Mouse (Mus musculus) forebrain, postnatal 0 days (tissue): ENCODE data around the gene C1qtnf1. TPM values are rescaled to one million over a fixed set of nuclear protein-coding genes. Genes with fewer than 3 reads are reported as not detected.

Experiments used
- ATAC-seq: fragments of 200-750 bp; cut with Nextera tagmentation; 2 replicates; pipeline ENCODE4 v1.8.0; 2017; ENCODE audit warnings: mild to moderate bottlenecking, moderate library complexity
- DNase-seq: peaks from one replicate; pipeline ENCODE4 v3.0.0-alpha.2; 2015
- H3K27ac ChIP-seq: fragments of 300-500 bp; sonication (generic); 2 replicates; pipeline ENCODE4 v1.5.1; 2014; ENCODE audit warnings: low read depth, mild to moderate bottlenecking, antibody characterized with exemption, low read length, moderate library complexity, mixed read lengths
- H3K27me3 ChIP-seq: fragments of 300-500 bp; sonication (generic); 2 replicates; pipeline ENCODE4 v1.6.1; 2014; ENCODE audit warnings: mild to moderate bottlenecking, low read length, mixed read lengths; ENCODE audit not compliant: insufficient read depth
- H3K36me3 ChIP-seq: fragments of 300-500 bp; sonication (generic); 2 replicates; pipeline ENCODE4 v1.6.1; 2014; ENCODE audit warnings: mild to moderate bottlenecking, moderate library complexity; ENCODE audit not compliant: insufficient read depth
- H3K4me1 ChIP-seq: fragments of 300-500 bp; sonication (generic); 2 replicates; pipeline ENCODE4 v1.6.1; 2014; ENCODE audit warnings: antibody characterized with exemption; ENCODE audit not compliant: insufficient read depth
- H3K4me2 ChIP-seq: fragments of 300-500 bp; sonication (generic); 2 replicates; pipeline ENCODE4 v1.6.1; 2014; ENCODE audit warnings: low read depth, mild to moderate bottlenecking, moderate library complexity
- H3K4me3 ChIP-seq: fragments of 300-500 bp; sonication (generic); 2 replicates; pipeline ENCODE4 v1.5.1; 2014; ENCODE audit warnings: low read depth, low read length, mixed read lengths
- H3K9ac ChIP-seq: fragments of 300-500 bp; sonication (generic); 2 replicates; pipeline ENCODE4 v1.6.1; 2014; ENCODE audit warnings: mild to moderate bottlenecking
- H3K9me3 ChIP-seq: fragments of 300-500 bp; sonication (generic); 2 replicates; pipeline ENCODE4 v1.6.1; 2016; ENCODE audit warnings: low read length
- CTCF ChIP-seq: sonication (generic); IDR thresholded peaks from 2 replicates; pipeline ENCODE4 v1.5.1; 2016; ENCODE audit warnings: antibody characterized with exemption, control low read depth, low read depth
- WGBS: fragments of 180-500 bp; shearing (Covaris S2); extraction: QIAGEN DNeasy Blood & Tissue Kit; methylation state at CpG from one replicate; pipeline ENCODE4 v1.1.7; 2014; 5-methylcytosine and 5-hydroxymethylcytosine counted together
- polyA plus RNA-seq: library from polyadenylated mRNA; unstranded; fragments of >200 nt; fragmentation: Nextera tagmentation; extraction: Ambion mirVana; gene quantifications from 2 replicates; pipeline ENCODE4 v1.2.1, GENCODE M21; 2015
- total RNA-seq: library from RNA; depleted of rRNA; stranded (reverse); fragments of >200 nt; gene quantifications from 2 replicates; pipeline ENCODE4 v1.2.3, GENCODE M21; 2014

The C1qtnf1 gene
- total and polyA plus RNA-seq, 2 experiments from 2014 or later, result 5.9 to 8.5 TPM

DNA sequence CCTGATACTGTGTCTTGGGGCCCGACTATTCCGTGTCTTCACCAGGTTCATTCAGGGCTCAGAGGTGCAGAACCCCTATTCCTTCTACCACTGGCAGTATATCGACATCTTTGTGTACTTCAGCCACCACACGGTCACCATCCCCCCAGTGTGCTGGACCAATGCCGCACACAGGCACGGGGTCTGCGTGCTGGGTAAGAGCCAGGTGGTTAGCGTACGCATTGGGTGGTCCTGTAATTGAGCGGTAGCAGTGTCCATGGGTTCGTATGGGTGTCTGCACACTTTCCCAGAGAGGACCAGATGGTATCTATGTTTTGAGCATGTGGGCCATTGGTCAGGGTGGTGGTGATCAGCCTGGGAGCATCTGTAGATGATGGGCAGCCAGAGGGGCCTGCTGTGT lies 53.2 kb downstream of the C1qtnf1 start:
- DNase-seq, result no peak
- Histone ChIP-seq H3K27ac (no peak overlapping the region), H3K4me1 (peaks cover 5% of the 10 kb centered on the region; the same call in 1 of the 2 replicates), H3K36me3 (no peaks in the 10 kb centered on the region), H3K9me3 (no peaks in the 10 kb centered on the region), H3K27me3 (no peaks in the 10 kb centered on the region), H3K4me2 (no peak overlapping the region), H3K9ac (no peak overlapping the region), H3K4me3 (no peak overlapping the region)
- no peak for ATAC-seq
- WGBS, result 93% methylated on average over 11 of the region's 11 CpGs
- no peak for TF ChIP-seq CTCF

DNA sequence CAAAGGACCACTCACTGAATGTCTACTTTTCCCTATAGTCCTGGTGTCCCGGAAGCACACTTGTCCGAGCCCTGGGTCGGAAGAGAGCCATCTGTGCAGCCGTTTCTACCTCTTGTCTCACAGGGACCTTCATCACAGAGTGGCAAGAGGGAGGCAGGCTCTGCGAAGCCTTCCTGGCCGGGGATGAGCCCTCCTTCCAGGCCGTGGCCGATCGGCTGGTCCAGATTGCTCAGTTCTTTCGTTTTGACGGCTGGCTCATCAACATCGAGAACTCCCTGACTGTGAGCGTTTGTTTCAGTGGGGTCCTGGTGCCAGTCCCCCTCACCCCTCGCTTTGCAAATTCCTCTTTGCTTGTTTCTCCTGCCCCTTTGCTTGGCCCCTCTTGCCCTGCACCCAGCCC lies 53.7 kb downstream of the C1qtnf1 start:
- Histone ChIP-seq H3K27me3 (no peaks in the 10 kb centered on the region), H3K27ac (no peak overlapping the region), H3K4me1 (peaks cover 5% of the 10 kb centered on the region; the same call in 1 of the 2 replicates), H3K4me2 (no peak overlapping the region), H3K9me3 (no peaks in the 10 kb centered on the region), H3K36me3 (0 out of 2 replicates have a peak, but pooled peaks cover 3% of the 10 kb centered on the region), H3K4me3 (no peak overlapping the region), H3K9ac (no peak overlapping the region)
- ATAC-seq (no peak), DNase-seq (no peak)
- WGBS, result 90% methylated on average over 14 of the region's 14 CpGs
- TF ChIP-seq CTCF, result no peak

DNA sequence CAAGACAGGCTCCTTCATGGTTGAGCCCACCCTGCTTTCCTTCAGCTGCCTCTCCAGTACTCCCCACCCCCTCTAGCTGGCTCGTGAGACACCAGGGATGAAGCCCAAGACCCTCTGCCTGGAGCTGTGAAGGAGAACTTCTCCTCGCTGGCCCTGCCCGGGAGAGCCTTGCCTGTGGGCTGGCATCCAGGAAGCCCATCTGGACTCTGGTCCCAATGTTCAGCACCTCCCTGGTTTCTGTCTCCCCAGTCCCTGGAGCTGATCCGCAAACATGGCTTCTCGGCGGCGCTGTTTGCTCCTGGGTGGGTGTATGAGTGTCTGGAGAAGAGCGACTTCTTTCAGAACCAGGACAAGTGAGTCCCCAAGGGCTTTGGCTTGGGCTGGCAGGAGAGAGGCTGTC lies 56.2 kb downstream of the C1qtnf1 start:
- DNase-seq, result no peak
- Histone ChIP-seq H3K27me3 (no peaks in the 10 kb centered on the region), H3K36me3 (0 out of 2 replicates have a peak, but pooled peaks cover 7% of the 10 kb centered on the region), H3K9ac (no peak overlapping the region), H3K27ac (no peak overlapping the region), H3K9me3 (no peaks in the 10 kb centered on the region), H3K4me1 (no peaks in the 10 kb centered on the region), H3K4me3 (no peak overlapping the region), H3K4me2 (no peak overlapping the region)
- WGBS, result 68% methylated on average over 8 of the region's 8 CpGs
- TF ChIP-seq CTCF, result no peak
- no peak for ATAC-seq

DNA sequence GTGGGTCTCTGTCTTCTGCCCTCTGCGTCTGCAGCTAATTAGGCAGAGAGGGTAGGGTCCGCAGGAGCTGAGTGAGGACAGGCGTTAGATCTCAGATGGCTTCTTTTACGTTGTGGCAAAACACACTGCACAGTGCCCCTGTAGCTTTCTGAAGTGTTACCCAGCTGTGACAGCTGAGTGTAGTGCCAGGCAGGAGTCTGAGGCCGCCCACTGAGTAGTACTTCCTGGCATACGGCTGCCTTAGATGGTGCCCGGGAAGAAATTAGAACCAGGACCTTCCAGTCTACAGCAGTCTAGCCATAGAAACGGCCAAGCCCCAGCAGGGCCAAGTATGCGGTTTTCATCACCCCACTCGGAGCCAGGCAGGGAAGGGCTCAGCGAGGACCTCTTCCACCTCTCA lies 57.3 kb downstream of the C1qtnf1 start:
- whole genome bisulfite sequencing, result 74% methylated on average over 11 of the region's 11 CpGs
- H3K9ac ChIP-seq, result no peak overlapping the region
- H3K4me2 ChIP-seq, result no peak overlapping the region
- no peaks in the 10 kb centered on the region for H3K4me1 ChIP-seq
- H3K4me3 ChIP-seq, result no peak overlapping the region
- no peaks in the 10 kb centered on the region for H3K9me3 ChIP-seq
- DNase-seq, result no peak
- H3K27me3 ChIP-seq, result no peaks in the 10 kb centered on the region
- TF ChIP-seq CTCF, result no peak
- no peak overlapping the region for H3K27ac ChIP-seq
- ATAC-seq, result no peak
- peaks cover 7% of the 10 kb centered on the region; the same call in 1 of the 2 replicates for H3K36me3 ChIP-seq

DNA sequence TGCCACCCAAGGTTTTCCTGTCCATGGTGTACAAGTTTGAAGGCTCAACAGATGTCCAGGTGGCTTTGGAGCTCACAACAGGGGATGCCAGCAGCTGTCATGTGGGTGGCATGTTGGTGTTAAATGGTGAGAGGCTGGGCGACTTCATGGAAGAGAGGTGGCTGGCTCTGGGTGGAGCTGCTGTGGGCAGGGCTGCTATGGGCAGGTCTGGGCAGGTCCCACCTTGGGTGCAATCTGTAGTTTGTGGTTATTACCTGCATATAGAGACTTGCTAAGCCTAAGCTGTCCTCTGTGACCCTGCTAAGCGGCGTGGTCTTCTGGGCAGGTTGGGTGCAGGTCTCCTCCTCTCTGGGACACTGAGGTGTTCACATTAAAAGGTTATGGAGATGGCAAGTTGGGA lies 57.8 kb downstream of the C1qtnf1 start:
- Histone ChIP-seq H3K4me2 (no peak overlapping the region), H3K9ac (no peak overlapping the region), H3K9me3 (no peaks in the 10 kb centered on the region), H3K27me3 (no peaks in the 10 kb centered on the region), H3K36me3 (peaks cover 7% of the 10 kb centered on the region; the same call in 1 of the 2 replicates), H3K4me1 (no peaks in the 10 kb centered on the region), H3K4me3 (no peak overlapping the region), H3K27ac (no peak overlapping the region)
- ATAC-seq (no peak), DNase-seq (no peak)
- no peak for TF ChIP-seq CTCF
- WGBS, result 88% methylated on average over 3 of the region's 3 CpGs

DNA sequence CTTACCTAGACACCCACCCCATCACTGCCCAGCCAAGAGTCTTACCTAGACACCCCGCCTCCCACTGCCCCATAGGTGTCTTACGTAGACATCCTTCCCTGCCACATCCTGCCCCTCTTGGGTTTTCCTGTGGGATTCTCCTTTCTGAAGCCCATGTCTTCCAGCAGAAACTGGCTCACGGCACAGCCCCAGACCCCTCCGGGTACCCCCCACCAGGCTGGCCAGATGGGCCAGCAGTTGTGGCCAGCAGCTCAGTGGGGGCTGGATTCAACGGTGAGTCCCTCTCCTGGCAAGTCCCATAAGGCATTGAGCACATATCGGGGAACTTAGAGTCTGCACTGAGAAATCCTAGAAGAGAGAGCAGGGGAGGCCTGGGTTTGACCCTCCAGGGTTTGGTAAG lies 58.3 kb downstream of the C1qtnf1 start:
- H3K27me3 ChIP-seq, result no peaks in the 10 kb centered on the region
- TF ChIP-seq CTCF, result no peak
- H3K9me3 ChIP-seq, result no peaks in the 10 kb centered on the region
- H3K9ac ChIP-seq, result no peak overlapping the region
- H3K36me3 ChIP-seq, result peaks cover 7% of the 10 kb centered on the region; the same call in 1 of the 2 replicates
- no peak for DNase-seq
- H3K27ac ChIP-seq, result no peak overlapping the region
- H3K4me2 ChIP-seq, result no peak overlapping the region
- H3K4me3 ChIP-seq, result no peak overlapping the region
- ATAC-seq, result no peak
- H3K4me1 ChIP-seq, result no peaks in the 10 kb centered on the region
- 86% methylated on average over 6 of the region's 6 CpGs for WGBS

DNA sequence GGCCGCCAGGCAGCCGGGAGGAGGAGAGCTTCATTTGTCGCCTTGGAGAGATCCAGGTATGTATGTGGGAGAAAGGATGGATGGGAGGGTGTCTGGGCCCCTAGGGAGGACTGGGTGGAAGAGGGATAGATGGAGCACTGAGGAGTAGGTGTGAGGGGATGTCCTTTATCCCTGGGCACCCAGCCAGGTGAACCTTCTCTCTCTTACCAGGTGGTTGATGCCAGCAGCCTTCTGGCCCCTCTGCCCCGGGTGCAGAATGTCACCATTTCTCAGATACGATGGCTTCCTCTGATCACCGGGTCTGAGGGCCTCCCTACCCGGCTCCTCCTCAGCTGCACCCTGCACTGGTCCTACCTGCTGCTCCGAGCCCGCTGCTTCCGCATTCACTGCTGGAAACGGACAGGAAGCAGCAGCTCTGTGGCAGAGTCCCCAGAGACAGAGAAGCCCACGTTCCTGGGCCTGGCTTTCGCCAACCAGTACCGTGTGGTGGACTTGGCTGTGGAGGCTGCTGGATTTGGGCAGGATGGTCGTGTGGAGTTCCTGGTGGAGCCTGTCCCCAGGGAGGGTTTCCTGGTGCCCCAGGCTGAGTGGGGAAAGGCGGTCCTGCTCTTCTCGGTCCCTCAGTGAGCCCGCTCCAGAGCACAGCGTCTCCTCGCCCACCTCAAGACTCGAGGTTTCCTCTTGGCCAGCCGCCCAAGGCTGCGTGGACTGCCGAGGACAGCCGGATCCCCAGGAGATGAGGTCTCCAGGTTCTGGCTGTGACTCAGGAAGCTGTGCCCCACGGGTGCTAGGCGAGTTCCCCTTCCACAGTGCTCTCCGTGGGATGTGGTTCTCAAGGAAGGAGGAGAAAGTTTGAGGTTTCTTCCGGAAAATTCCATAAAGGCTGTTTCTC lies 59.1 kb downstream of the C1qtnf1 start:
- H3K9me3 ChIP-seq, result no peaks in the 10 kb centered on the region
- no peak overlapping the region for H3K9ac ChIP-seq
- H3K4me2 ChIP-seq, result no peak overlapping the region

More for the DNA sequence above, 59.1 kb downstream of the C1qtnf1 start:
- no peak for ATAC-seq
- TF ChIP-seq CTCF, result no peak
- H3K27ac ChIP-seq, result no peak overlapping the region
- H3K4me1 ChIP-seq, result no peaks in the 10 kb centered on the region
- H3K4me3 ChIP-seq, result no peak overlapping the region
- 82% methylated on average over 29 of the region's 29 CpGs for WGBS
- DNase-seq, result no peak
- peaks cover 7% of the 10 kb centered on the region; the same call in 1 of the 2 replicates for H3K36me3 ChIP-seq
- H3K27me3 ChIP-seq, result no peaks in the 10 kb centered on the region
